Comparison of ENCODE assay signal across 8 mouse cellular contexts in the genomic region with DNA sequence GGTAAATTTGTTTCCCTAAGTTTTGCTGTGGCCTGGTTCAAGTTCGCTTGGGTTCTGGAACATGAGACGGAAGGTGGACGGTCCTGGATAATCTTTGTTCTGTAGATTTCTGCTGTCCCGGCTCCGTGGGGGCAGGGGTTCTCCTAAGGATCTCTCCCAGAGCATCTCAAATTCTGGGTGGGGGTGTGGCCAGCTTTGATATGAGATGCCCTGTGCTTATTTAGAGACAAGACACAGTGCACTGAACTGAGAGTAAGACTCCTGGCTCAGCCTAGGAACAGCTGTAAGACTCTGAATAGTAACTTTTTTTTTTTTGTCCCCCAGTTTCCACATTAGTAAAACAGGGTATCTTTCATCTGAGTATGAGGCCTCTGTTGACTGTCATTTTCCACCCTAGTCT. TPM values are rescaled to one million over a fixed set of nuclear protein-coding genes. Genes with fewer than 3 reads are reported as not detected.
A peak's percentile ranks its signal among the peaks of the same experiment; 100 is the strongest.
DNase-seq lines count a peak whose midpoint lies in the region; ATAC-seq and TF ChIP-seq lines count a peak whose summit lies in the region.

No protein-coding gene starts in this region.

- no peak overlapping the region for H3K27ac ChIP-seq in cerebellum, adult 2 months (ENCODE audit: insufficient read depth, low read length)
- H3K27ac ChIP-seq in spleen, adult 2 months (ENCODE audit: insufficient read depth, low read length), result no peak overlapping the region
- peak overlapping the region; percentile 71; the same call in 1 of the 2 replicates for H3K27ac ChIP-seq in intestine, embryonic 15.5 days
- no peak overlapping the region for H3K27ac ChIP-seq in neural tube, embryonic 13.5 days (replicated peaks)

- TF ChIP-seq CTCF in cerebellum, adult 2 months (IDR thresholded peaks at IDR 0.05; ENCODE audit: borderline replicate concordance, insufficient read depth, low read depth, low read length), result no peak
- no peak for TF ChIP-seq CTCF in spleen, adult 2 months (IDR thresholded peaks at IDR 0.05; ENCODE audit: extremely low read depth, insufficient read depth, insufficient read length, insufficient replicate concordance)

- no peak for TF ChIP-seq POLR2A in cerebellum, adult 2 months (IDR thresholded peaks at IDR 0.05; ENCODE audit: borderline replicate concordance, insufficient read depth, low read length)
- no peak for TF ChIP-seq POLR2A in spleen, adult 2 months (IDR thresholded peaks at IDR 0.05; ENCODE audit: low read depth, low read length)

- H3K9me3 ChIP-seq in intestine, embryonic 15.5 days, result no peaks in the 10 kb centered on the region
- no peaks in the 10 kb centered on the region for H3K9me3 ChIP-seq in neural tube, embryonic 13.5 days

- H3K9ac ChIP-seq in intestine, embryonic 15.5 days, result peak overlapping the region; percentile 73
- H3K9ac ChIP-seq in neural tube, embryonic 13.5 days, result peak overlapping the region; percentile 78

- WGBS in cerebellum, adult 2 months, result 14% methylated on average over 5 of the region's 5 CpGs
- 10% methylated on average over 5 of the region's 5 CpGs for WGBS in spleen, adult 2 months
- 3% methylated on average over 5 of the region's 5 CpGs for WGBS in intestine, embryonic 15.5 days
- WGBS in neural tube, embryonic 13.5 days, result 0% methylated on average over 5 of the region's 5 CpGs

- peak overlapping the region; percentile 94 for H3K4me2 ChIP-seq in intestine, embryonic 15.5 days (replicated peaks)
- peak overlapping the region; percentile 86 for H3K4me2 ChIP-seq in neural tube, embryonic 13.5 days

- DNase-seq in cerebellum, adult 2 months, result no peak
- DNase-seq in cerebellum, adult 9-11 months, result no peak
- DNase-seq in spleen, adult 2 months (ENCODE audit: low read depth in 1 of 2, low spot score in 2 of 2), result no peak
- DNase-seq in spleen, postnatal 14 days (ENCODE audit: low spot score in 2 of 2), result no peak
- DNase-seq in layer of hippocampus, adult 11-12 months (ENCODE audit: low spot score), result no peak
- no peak for DNase-seq in adrenal gland, adult 8-10 months

- peak overlapping the region; percentile 74 for H3K4me3 ChIP-seq in cerebellum, adult 2 months (replicated peaks; ENCODE audit: insufficient read depth, low read depth, low read length)
- peak overlapping the region; percentile 69 for H3K4me3 ChIP-seq in spleen, adult 2 months (ENCODE audit: extremely low read depth, insufficient read depth, insufficient read length)
- H3K4me3 ChIP-seq in intestine, embryonic 15.5 days (replicated peaks), result peak overlapping the region; percentile 82
- H3K4me3 ChIP-seq in neural tube, embryonic 13.5 days, result peak overlapping the region; percentile 68

- no peaks in the 10 kb centered on the region for H3K4me1 ChIP-seq in cerebellum, adult 2 months (ENCODE audit: control insufficient read depth, insufficient read depth, low read length)
- peaks cover 8% of the 10 kb centered on the region; the same call in 1 of the 2 replicates for H3K4me1 ChIP-seq in spleen, adult 2 months (ENCODE audit: control insufficient read depth, insufficient read depth, insufficient read length)
- peaks cover 9% of the 10 kb centered on the region for H3K4me1 ChIP-seq in intestine, embryonic 15.5 days (replicated peaks)
- H3K4me1 ChIP-seq in neural tube, embryonic 13.5 days (replicated peaks), result peaks cover 17% of the 10 kb centered on the region

- no peak for ATAC-seq in intestine, embryonic 15.5 days
- no peak for ATAC-seq in neural tube, embryonic 13.5 days (ENCODE audit: low read depth)

- peaks cover 3% of the 10 kb centered on the region; the same call in 1 of the 2 replicates for H3K36me3 ChIP-seq in spleen, adult 2 months (ENCODE audit: control insufficient read depth, insufficient read depth, low read length)
- H3K36me3 ChIP-seq in intestine, embryonic 15.5 days, result no peaks in the 10 kb centered on the region; the same call in 1 of the 2 replicates
- H3K36me3 ChIP-seq in neural tube, embryonic 13.5 days, result peaks cover 13% of the 10 kb centered on the region; the same call in 1 of the 2 replicates

- no peaks in the 10 kb centered on the region for H3K27me3 ChIP-seq in cerebellum, adult 2 months (ENCODE audit: control insufficient read depth, insufficient read depth, low read length)
- no peaks in the 10 kb centered on the region for H3K27me3 ChIP-seq in spleen, adult 2 months (ENCODE audit: control insufficient read depth, insufficient read depth, low read length)
- peaks cover 11% of the 10 kb centered on the region; the same call in 1 of the 2 replicates for H3K27me3 ChIP-seq in intestine, embryonic 15.5 days (replicated peaks)
- no peaks in the 10 kb centered on the region for H3K27me3 ChIP-seq in neural tube, embryonic 13.5 days

RNA-seq across cellular contexts. Expression of gene Ccdc134, which starts 0.7 kb away (rescaled TPM):
- polyA plus RNA-seq in cerebellum, adult 2 months (2012; rRNA removed), result 15.4 and 15.5 TPM in 2 replicates
- 16.2 and 16.7 TPM in 2 replicates for polyA plus RNA-seq in spleen, adult 2 months (2012; rRNA removed)
- 12.0 and 12.6 TPM in 2 replicates for polyA plus RNA-seq in intestine, embryonic 15.5 days (2015; fragmentation: Nextera tagmentation; extraction: Ambion mirVana)
- polyA plus RNA-seq in neural tube, embryonic 13.5 days (2015; fragmentation: Nextera tagmentation; extraction: Ambion mirVana), result 13.0 and 14.7 TPM in 2 replicates
- total RNA-seq in adrenal gland, adult 8-10 months (2022), result 10 to 100 TPM in 3 of 4 experiments, 1 to 10 TPM in 1; 8.9 to 13.7 (median 12.5) TPM

RNA-seq across cellular contexts. Expression of gene Srebf2, which starts 18.6 kb away (rescaled TPM):
- polyA plus RNA-seq in cerebellum, adult 2 months (2012; rRNA removed), result 104 and 105 TPM in 2 replicates
- 204 and 317 TPM in 2 replicates for polyA plus RNA-seq in spleen, adult 2 months (2012; rRNA removed)
- polyA plus RNA-seq in intestine, embryonic 15.5 days (2015; fragmentation: Nextera tagmentation; extraction: Ambion mirVana), result 163 and 172 TPM in 2 replicates
- 184 and 189 TPM in 2 replicates for polyA plus RNA-seq in neural tube, embryonic 13.5 days (2015; fragmentation: Nextera tagmentation; extraction: Ambion mirVana)
- total RNA-seq in adrenal gland, adult 8-10 months (2022), result 100 to 1,000 TPM in 2 of 4 experiments, 10 to 100 TPM in 2; 83.2 to 144 (median 107) TPM

RNA-seq across cellular contexts. Expression of gene Mei1, which starts 58.6 kb away (rescaled TPM):
- polyA plus RNA-seq in cerebellum, adult 2 months (2012; rRNA removed), result 0.06 and 0.13 TPM in 2 replicates
- polyA plus RNA-seq in spleen, adult 2 months (2012; rRNA removed), result 0.05 TPM in 1 of 2 replicates, not detected in the other
- polyA plus RNA-seq in intestine, embryonic 15.5 days (2015; fragmentation: Nextera tagmentation; extraction: Ambion mirVana), result not detected in 2 replicates
- 0.04 TPM in 1 of 2 replicates, not detected in the other for polyA plus RNA-seq in neural tube, embryonic 13.5 days (2015; fragmentation: Nextera tagmentation; extraction: Ambion mirVana)
- 1 to 10 TPM in 3 of 4 experiments, under 1 TPM in 1; 0.74 to 4.1 (median 2.4) TPM for total RNA-seq in adrenal gland, adult 8-10 months (2022)
